Mouse (Mus musculus): ENCODE measurements around the gene Gas6.
A peak's percentile ranks its signal among the peaks of the same experiment; 100 is the strongest.

The Gas6 gene

DNA sequence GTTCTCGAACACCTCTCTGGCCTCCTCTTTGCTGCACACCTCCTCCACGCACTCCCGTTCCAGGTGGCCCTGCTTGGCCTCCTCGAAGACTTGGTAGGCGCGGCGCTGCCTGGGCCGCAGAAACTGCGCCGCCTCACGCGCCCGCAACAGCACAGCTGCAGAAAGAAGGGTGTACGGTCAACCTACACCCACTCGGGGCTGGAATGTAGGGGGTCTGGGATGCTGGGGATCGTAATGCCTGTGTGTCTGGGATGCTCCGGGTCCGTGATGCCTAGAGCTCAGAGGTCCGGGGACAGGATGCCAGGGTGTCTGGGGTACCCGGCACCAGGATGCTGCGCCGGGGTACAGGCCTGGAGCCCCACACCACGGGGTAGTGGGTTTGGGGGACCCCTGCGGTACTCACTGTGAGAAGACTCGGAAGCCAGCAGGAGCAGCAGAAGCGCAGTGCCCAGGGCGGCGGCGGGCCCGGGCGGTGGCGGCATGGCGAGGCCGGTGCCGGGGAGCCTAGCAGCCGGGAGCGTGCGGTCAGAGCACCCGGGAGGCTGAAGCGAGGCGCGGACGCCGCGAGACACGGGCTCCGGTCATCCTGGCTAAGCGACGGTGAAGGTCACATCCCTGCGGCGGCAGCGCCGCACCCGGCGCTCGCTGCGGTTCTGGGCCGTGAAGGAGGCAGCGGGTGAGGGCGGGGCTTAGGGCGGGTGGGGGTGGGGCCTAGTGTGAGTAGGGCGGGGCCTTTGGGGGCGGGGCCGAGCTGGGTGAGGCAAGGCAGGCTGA lies at the start of gene Gas6:
Gene Gas6 (minus strand): TSS at position 633 of the 774 bp plus-strand sequence.
- peak; percentile 65 to 66 for DNase-seq (ENCODE audit: low spot score in 2 of 2)

DNA sequence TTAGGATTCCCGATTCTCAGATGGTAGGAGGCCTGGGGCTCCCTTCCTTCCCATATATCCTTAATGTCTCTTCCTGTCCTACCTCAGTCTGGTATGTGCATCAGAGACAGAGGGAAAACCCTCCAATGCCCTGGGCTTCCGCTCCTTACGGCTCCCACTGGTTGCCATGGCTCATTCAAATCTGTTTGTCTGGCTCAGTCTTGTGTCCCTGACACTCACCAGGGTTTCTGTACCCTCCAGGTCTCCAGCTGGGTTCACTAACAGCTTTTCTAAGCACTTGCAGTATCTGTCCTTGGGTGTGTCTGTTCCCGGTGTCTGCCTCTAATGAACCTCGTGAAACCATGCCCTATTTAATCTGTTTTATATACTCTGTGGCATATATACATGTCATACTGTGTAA lies 47.2 kb upstream of the Gas6 start:
- DNase-seq (ENCODE audit: low spot score in 2 of 2): no peak

DNA sequence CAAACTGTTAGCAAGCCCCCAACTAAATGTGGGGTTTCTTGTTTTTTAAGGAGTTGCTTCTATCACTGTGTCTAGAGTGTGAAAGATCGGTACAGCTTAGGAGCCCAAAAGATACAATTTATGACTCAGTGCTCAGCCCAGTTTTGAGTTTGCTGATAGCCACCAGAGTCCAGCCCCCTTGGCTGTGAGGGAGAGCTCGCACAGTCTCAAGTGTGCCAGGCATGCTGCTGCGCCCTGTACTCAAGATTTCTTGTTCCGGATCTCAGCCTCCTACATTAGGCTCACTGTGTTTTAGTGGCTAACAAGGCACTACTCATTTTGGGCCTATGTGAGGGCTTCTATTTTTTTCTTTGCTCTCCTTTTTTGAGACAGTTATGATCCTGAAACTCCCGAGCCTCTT lies 45.8 kb upstream of the Gas6 start:
- DNase-seq (ENCODE audit: low spot score in 2 of 2): no peak

DNA sequence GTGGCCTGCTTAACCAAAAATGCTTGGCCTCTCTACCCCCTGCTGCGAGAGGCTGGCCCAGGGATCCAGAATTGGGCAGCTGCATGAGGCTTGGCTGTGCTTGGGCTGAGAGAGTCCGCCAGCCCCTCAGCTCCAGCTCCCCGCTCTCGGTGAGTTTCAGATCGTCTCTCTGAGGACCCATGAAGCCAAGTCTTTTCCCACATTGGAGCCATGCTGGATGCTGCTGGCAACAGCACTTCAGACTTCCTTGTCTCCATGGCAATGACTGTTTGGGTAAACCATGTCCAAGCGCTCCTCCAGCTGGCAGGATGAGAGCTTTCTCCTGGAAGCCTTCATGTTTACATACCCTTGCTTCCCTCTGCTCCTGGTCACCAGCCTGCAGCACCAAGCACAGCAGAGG lies 44.5 kb upstream of the Gas6 start:
- DNase-seq (ENCODE audit: low spot score in 2 of 2): peak; percentile 81 to 85

GRCm38 (mm10) chr8:13537102-13537501 lies 42.8 kb upstream of the Gas6 start:
- DNase-seq (ENCODE audit: low spot score in 2 of 2): no peak

GRCm38 (mm10) chr8:13533123-13533522 lies 38.8 kb upstream of the Gas6 start:
- no peak for DNase-seq (ENCODE audit: low spot score in 2 of 2)

- no peak for DNase-seq (ENCODE audit: low spot score in 2 of 2)
These were observed 37.4 kb upstream of the Gas6 start for GRCm38 (mm10) chr8:13531602-13532171.

- peak; percentile 95 to 97 for DNase-seq (ENCODE audit: low spot score in 2 of 2)
These were observed 36.7 kb upstream of the Gas6 start for GRCm38 (mm10) chr8:13530941-13531340.

DNA sequence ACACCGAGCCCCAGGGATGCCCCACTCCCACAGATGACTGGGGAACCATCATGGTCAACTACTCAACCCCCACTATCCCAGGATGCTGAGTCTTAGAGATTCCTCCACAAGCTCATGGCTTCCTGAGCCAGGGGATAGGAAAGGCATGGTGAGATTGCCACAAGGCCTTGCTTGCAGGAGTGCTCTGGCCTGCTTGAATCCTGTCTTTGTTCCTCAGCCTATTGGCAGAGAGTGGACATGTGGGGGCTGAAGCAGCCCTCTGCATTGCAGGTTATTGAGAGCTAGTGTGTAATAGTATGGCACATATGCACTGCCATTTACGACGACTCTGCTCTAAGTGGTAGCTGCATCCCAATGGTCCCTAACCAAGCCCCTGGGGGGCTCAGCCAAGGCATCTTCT lies 36.1 kb upstream of the Gas6 start:
- no peak for DNase-seq (ENCODE audit: low spot score in 2 of 2)

GRCm38 (mm10) chr8:13529891-13530316 lies 35.6 kb upstream of the Gas6 start:
- DNase-seq (ENCODE audit: low spot score in 2 of 2): peak; percentile 89 to 91

DNA sequence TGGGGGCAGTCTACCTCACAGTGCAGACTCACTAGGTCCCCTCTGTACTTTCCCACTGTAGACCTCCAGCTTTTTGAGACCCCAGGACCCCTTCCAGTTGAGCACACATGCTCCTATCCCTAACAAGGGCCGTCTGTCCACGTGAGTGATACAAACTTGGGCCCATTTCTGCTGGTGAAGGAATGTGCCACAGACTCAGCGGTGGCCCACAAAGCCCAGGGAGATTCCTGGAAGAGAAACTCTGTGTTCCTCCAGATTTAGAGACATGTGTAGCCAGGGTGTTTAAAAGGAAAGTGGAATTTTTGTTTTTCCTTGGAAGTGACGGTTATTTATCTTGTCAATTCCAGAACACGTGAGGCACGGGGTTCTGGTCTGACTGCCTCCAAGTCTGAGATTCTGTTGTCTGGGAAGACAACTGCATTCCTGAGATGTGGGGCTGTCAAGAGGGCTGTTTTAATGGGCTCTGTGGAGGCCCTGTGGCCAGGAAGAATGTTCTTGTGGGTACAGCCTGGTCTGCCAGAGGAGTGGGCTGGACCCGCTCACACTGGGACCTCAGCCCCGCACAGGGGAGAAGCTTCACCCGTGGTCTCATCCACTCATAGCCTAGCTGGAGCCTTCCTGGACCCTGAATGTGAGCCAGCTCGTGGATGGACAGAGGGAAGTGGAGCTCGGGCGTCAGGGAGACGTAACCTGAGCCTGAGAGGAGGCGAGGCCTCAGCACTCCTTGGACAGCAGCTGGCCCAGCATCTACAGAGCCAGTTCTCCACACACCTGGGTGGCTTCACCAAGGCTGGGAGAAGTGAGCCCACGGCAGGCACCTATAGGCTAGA lies 34.9 kb upstream of the Gas6 start:
- DNase-seq (ENCODE audit: low spot score in 2 of 2): peak; percentile 33 to 43

GRCm38 (mm10) chr8:13521392-13521791 lies 27.1 kb upstream of the Gas6 start:
- no peak for DNase-seq (ENCODE audit: low spot score in 2 of 2)

DNA sequence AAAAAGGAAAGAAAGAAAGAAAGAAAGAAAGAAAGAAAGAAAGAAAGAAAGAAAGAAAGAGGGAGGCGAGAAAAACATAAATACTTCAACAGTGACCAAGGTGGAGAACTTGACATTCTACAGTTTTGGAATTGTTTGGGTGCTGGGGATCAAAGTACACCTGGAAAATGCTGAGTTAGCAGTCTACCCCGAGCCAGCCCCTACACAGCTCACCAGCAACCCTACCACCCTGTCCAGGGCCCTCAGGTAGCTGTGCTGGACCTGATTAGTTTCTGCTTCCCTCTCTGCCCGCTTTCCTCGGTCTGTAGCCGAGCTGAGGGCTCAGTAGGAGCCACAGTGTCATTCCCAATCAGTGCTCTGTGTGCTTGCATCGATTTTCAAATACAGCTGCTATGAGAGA lies 26.1 kb upstream of the Gas6 start:
- no peak for DNase-seq (ENCODE audit: low spot score in 2 of 2)

DNA sequence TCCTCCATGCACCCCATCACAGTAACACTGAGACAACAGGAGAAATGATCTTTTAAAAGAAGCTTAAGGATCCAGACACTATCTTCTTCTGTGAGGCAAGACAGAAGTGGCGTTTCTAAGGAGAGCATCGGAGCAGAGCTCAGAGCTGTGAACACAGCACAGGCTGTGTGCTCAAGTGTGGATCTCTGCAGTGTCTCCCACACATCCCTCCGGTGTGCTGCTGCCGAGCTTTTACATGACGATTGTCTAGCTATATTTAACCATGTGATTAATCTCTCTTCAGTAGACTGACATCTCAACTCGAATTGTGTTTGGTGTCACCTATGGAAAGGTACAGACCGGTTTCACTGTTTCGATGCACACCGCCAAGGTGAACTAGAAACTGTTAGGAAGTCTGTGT lies 25.2 kb upstream of the Gas6 start:
- no peak for DNase-seq (ENCODE audit: low spot score in 2 of 2)

DNA sequence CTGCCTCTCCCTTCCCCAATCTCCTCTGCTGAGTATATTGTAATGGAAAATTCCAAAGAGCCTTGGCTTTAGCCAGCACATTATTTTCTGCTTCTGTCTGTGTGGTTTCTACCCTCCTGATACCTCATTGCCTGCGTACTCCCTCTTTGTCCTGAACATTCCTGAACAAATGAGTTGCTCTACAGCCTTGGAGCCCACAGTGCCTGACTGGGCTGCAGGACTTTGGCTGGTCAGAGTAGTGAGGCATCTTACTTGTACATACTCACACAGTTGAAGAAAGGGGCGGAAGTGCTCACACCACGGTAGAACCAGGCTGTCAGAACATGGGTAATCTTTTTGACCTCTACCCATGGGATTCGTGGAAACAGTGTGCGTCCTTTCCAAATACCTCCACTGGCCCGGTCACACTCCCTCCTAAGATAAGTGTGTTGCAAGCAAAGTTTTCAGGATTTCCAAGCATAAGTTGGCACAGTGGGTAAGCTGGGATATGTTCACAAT lies 23.0 kb upstream of the Gas6 start:
- no peak for DNase-seq (ENCODE audit: low spot score in 2 of 2)

GRCm38 (mm10) chr8:13516728-13517127 lies 22.4 kb upstream of the Gas6 start:
- DNase-seq (ENCODE audit: low spot score in 2 of 2): no peak

DNA sequence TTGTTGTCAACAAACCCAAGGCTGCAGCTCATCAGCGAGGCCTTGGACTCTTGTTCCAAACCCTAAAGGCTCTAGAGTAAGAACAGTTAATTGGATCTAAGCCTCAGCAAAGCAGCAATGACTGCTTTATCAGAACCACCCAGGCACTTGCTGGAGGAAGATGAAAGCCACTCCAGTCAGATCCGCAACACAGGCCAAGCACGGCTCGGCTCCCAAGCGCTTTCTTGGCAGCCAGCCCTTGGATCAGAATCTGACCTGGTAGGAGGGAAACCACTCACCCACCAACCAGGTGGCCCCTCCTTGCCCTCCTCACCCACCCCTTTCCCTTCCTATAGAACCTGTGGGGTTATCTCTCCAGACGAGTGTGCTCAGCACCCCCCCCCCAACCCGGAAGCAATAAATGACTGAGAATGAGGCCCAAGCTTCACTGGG lies 21.7 kb upstream of the Gas6 start:
- peak; percentile 66 to 69 for DNase-seq (ENCODE audit: low spot score in 2 of 2)

DNA sequence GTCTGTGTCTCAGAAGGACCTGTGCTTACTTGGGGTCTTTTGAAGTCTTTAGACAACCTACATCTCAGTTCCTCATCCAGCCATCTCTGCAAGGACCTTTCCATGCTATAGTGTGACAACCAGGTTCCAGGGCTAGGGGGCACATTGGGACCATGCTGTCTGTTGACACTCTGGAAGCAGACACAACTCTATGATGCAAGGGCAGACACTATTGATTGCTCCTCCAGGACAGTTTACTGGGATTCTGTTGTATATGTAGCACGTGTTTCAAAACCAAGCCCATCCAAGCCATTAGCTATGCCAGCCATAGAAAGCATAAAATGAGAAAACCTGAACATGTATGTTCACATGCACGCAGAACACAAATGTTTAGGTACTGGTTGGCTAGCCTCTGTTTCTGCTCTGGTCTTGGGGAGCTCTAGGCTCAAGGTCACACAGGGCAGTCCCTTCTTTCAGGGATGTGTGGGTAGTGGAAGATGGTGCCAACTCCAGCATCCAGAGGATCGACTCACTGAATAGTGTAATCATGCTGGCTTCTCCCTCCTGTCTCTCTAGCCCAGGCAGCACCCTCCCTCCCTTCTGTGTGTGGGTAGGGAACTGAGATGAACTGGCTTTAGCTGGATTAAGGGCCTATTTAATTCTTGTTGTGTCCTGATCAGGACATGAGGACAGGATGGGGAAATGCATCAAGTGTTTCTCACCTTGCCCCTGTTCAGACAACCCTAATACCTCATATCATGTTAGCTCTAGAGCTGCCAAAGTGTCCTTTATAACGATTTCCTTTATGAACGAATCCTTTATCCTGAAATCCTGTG lies 19.5 kb upstream of the Gas6 start:
- no peak for DNase-seq (ENCODE audit: low spot score in 2 of 2)

- DNase-seq (ENCODE audit: low spot score in 2 of 2): no peak
These were observed 18.4 kb upstream of the Gas6 start for GRCm38 (mm10) chr8:13512677-13513076.

- no peak for DNase-seq (ENCODE audit: low spot score in 2 of 2)
These were observed 17.7 kb upstream of the Gas6 start for GRCm38 (mm10) chr8:13512016-13512415.

- DNase-seq (ENCODE audit: low spot score in 2 of 2): no peak
These were observed 13.1 kb upstream of the Gas6 start for GRCm38 (mm10) chr8:13507284-13507937.

All from heart, adult 9 months (tissue).